ENCODE assay signal across 11 mouse cellular contexts in genomic region chr4:138039275-138039651, GRCm38 (mm10). TPM values are rescaled to one million over a fixed set of nuclear protein-coding genes. Genes with fewer than 3 reads are reported as not detected.
DNase-seq lines count a peak whose midpoint lies in the region; ATAC-seq and TF ChIP-seq lines count a peak whose summit lies in the region.
"Had no signal": no experiment of that assay in that cellular context is flagged by ENCODE, and none has a peak within 500 bp of the region (broad histone marks: within the 10 kb centered on the region; RNA-seq: fewer than 3 reads in every experiment).

No protein-coding gene starts in this region.

- 76% methylated on average over 9 of the region's 9 CpGs for WGBS in kidney, postnatal 0 days

- TF ChIP-seq CTCF in kidney, postnatal 0 days (IDR thresholded peaks at IDR 0.05; ENCODE audit: low read depth), result no peak

- H3K27me3 ChIP-seq in kidney, postnatal 0 days (ENCODE audit: insufficient read depth, low read length), result no peaks in the 10 kb centered on the region

- H3K4me3 ChIP-seq in kidney, postnatal 0 days (replicated peaks; ENCODE audit: low read depth, low read length), result no peak overlapping the region

- peaks cover 8% of the 10 kb centered on the region; the same call in 1 of the 2 replicates for H3K4me1 ChIP-seq in kidney, postnatal 0 days (replicated peaks; ENCODE audit: insufficient read depth, low read length)

- DNase-seq in frontal cortex, postnatal 14 days (ENCODE audit: low spot score in 2 of 2), result no peak
- DNase-seq in kidney, postnatal 0 days (ENCODE audit: low spot score), result no peak
- DNase-seq in kidney, postnatal 25 days, result no peak
- peak; percentile 48 for DNase-seq in right cerebral cortex, adult 18-20 months
- DNase-seq in right cerebral cortex, postnatal 4 days, result no peak
- no peak for DNase-seq in spleen, adult 18-20 months
- DNase-seq in thymus, adult 18-20 months, result no peak
- DNase-seq: adrenal gland, postnatal 10 days; B cell, adult 2 months; liver had no signal

- no peak overlapping the region for H3K9ac ChIP-seq in kidney, postnatal 0 days (ENCODE audit: low read depth, low read length)

- H3K9me3 ChIP-seq in kidney, postnatal 0 days (replicated peaks; ENCODE audit: low read length), result no peaks in the 10 kb centered on the region

- peak; percentile 61 for ATAC-seq in frontal cortex, adult (ENCODE audit: low TSS enrichment)
- no peak; the same call in 1 of the 2 replicates for ATAC-seq in kidney, postnatal 0 days (replicated peaks; ENCODE audit: low FRiP score, low read depth)

- H3K36me3 ChIP-seq in kidney, postnatal 0 days (ENCODE audit: insufficient read depth, low read length), result 0 out of 2 replicates have a peak, but pooled peaks cover 3% of the 10 kb centered on the region

- H3K27ac ChIP-seq in kidney, postnatal 0 days, result peak overlapping the region; percentile 65; the same call in 1 of the 2 replicates

- no peak overlapping the region for H3K4me2 ChIP-seq in kidney, postnatal 0 days (ENCODE audit: low read length)

RNA-seq across cellular contexts. Expression of gene Eif4g3, which starts 46.4 kb away (rescaled TPM):
- polyA plus RNA-seq in kidney, postnatal 0 days (2015; fragmentation: Nextera tagmentation; extraction: Ambion mirVana), result 26.6 and 28.6 TPM in 2 replicates
